Mouse (Mus musculus): ENCODE data around the gene Tmod1. TPM values are rescaled to one million over a fixed set of nuclear protein-coding genes. Genes with fewer than 3 reads are reported as not detected.

Gene Tmod1
- polyA plus RNA-seq, 1 experiment from 2014 or later: 1.9 TPM

DNA sequence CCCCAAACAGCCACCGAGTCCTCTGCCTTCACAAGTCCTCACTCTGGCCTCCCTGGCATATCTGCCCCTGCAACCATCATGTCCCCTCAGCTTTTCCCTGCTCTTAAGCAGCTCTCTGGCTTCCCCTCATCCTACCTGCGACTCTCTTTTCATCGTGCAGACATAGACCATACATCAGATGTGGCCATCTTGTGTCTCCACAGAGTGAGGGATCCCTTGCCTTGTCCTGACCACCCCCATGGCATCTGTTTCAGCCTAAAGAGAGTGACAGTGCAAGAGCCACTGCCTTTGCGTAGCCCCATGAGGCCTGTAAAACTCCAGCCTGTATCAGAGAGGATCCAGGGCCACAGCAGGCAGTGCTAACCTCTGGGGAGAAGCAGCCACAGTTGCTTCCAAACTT is 10.0 kb upstream of the Tmod1 start:
- ATAC-seq (ENCODE audit: low FRiP score): no peak

DNA sequence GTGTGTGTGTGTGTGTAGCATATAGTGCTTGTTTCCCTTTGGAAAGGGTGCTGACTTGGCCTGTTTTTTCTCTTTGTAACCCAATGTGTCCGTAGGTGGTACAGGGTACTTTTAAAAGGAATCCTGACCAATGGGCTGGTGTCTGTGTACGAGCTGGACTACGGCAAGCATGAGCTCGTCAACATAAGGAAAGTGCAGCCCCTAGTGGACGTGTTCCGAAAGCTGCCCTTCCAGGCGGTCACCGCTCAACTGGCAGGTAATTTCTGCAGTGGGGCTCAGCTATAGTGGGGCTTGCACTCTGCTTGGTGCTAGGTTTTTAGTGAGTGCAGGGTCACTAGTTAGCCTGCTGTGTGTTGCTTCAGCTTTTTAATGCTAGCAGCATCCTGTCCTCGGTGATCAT is 9.2 kb upstream of the Tmod1 start:
- ATAC-seq (ENCODE audit: low FRiP score): no peak

More for the DNA sequence above, 10.0 kb upstream of the Tmod1 start:
- Histone ChIP-seq H3K27ac (no peak overlapping the region), H3K4me2 (replicated peaks) (no peak overlapping the region), H3K27me3 (ENCODE audit: control insufficient read depth, insufficient read depth, low read length) (no peaks in the 10 kb centered on the region), H3K4me3 (replicated peaks; ENCODE audit: low read length) (no peak overlapping the region), H3K4me1 (replicated peaks; ENCODE audit: control insufficient read depth, insufficient read depth, low read length) (no peaks in the 10 kb centered on the region), H3K9me3 (ENCODE audit: control insufficient read depth, low read length) (no peaks in the 10 kb centered on the region), H3K36me3 (replicated peaks; ENCODE audit: control insufficient read depth, insufficient read depth) (no peaks in the 10 kb centered on the region), H3K9ac (no peak overlapping the region)
- no peak for DNase-seq (ENCODE audit: low spot score)
- WGBS: 93% methylated on average over 4 of the region's 4 CpGs

DNA sequence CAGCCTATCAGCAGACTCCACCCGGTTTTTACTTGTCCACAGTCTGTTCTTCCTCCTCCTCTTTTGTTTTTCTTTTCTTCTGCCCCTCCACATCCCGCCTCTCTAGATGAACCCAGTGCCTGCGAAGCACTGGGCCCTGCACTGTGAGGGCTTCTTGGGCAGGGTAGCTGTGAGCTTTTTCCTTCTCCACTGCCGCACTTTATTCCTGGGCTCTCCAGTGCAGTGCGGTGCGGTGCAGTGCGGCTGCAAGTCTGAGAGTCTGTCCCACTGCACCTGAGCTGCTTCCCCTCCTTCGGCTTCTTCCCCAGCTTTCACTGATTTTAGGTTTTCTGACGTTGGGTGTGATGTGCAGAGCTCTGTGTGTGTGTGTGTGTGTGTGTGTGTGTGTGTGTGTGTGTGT is 6.3 kb upstream of the Tmod1 start:
- H3K9me3 ChIP-seq (ENCODE audit: control insufficient read depth, low read length): no peaks in the 10 kb centered on the region
- ATAC-seq (ENCODE audit: low FRiP score) (no peak), DNase-seq (ENCODE audit: low spot score) (no peak)
- no peak overlapping the region for H3K9ac ChIP-seq
- no peak overlapping the region for H3K4me2 ChIP-seq (replicated peaks)
- H3K27me3 ChIP-seq (ENCODE audit: control insufficient read depth, insufficient read depth, low read length): peaks cover 5% of the 10 kb centered on the region
- H3K4me1 ChIP-seq (replicated peaks; ENCODE audit: control insufficient read depth, insufficient read depth, low read length): no peaks in the 10 kb centered on the region
- no peak overlapping the region for H3K4me3 ChIP-seq (replicated peaks; ENCODE audit: low read length)
- no peaks in the 10 kb centered on the region for H3K36me3 ChIP-seq (replicated peaks; ENCODE audit: control insufficient read depth, insufficient read depth)
- WGBS: 67% methylated on average over 9 of the region's 9 CpGs
- no peak overlapping the region for H3K27ac ChIP-seq

More for the DNA sequence above, 9.2 kb upstream of the Tmod1 start:
- H3K4me2 ChIP-seq (replicated peaks): no peak overlapping the region
- H3K4me3 ChIP-seq (replicated peaks; ENCODE audit: low read length): no peak overlapping the region
- H3K4me1 ChIP-seq (replicated peaks; ENCODE audit: control insufficient read depth, insufficient read depth, low read length): no peaks in the 10 kb centered on the region
- DNase-seq (ENCODE audit: low spot score): no peak
- no peak overlapping the region for H3K9ac ChIP-seq
- H3K27me3 ChIP-seq (ENCODE audit: control insufficient read depth, insufficient read depth, low read length): no peaks in the 10 kb centered on the region
- no peaks in the 10 kb centered on the region for H3K36me3 ChIP-seq (replicated peaks; ENCODE audit: control insufficient read depth, insufficient read depth)
- H3K27ac ChIP-seq: no peak overlapping the region
- WGBS: 61% methylated on average over 9 of the region's 9 CpGs
- H3K9me3 ChIP-seq (ENCODE audit: control insufficient read depth, low read length): no peaks in the 10 kb centered on the region

DNA sequence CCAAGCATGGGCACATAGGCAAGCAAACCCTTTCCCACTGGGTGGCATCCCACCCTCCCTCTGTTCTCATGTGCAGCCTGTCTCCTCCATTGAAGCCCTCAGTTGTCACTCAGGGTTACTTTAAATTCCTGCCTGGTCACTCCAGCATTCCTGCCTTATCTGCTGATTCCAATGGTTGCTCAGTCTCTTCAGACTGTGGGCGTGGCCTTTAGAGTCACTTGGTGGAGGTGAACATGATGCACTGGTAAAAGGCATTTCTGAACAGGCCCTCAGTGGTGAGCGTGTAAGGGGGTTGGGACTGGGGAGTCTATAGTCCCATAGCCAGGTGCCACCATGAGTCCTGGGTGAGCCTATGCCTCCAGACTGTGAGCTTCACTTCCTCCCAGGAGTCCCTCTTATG is 5.5 kb upstream of the Tmod1 start:
- H3K9me3 ChIP-seq (ENCODE audit: control insufficient read depth, low read length): no peaks in the 10 kb centered on the region
- 87% methylated on average over 2 of the region's 2 CpGs for WGBS
- no peak overlapping the region for H3K4me3 ChIP-seq (replicated peaks; ENCODE audit: low read length)
- DNase-seq (ENCODE audit: low spot score) (no peak), ATAC-seq (ENCODE audit: low FRiP score) (no peak)
- H3K4me1 ChIP-seq (replicated peaks; ENCODE audit: control insufficient read depth, insufficient read depth, low read length): no peaks in the 10 kb centered on the region
- H3K27me3 ChIP-seq (ENCODE audit: control insufficient read depth, insufficient read depth, low read length): peaks cover 12% of the 10 kb centered on the region
- no peak overlapping the region for H3K4me2 ChIP-seq (replicated peaks)
- H3K36me3 ChIP-seq (replicated peaks; ENCODE audit: control insufficient read depth, insufficient read depth): no peaks in the 10 kb centered on the region
- no peak overlapping the region for H3K9ac ChIP-seq
- no peak overlapping the region for H3K27ac ChIP-seq

DNA sequence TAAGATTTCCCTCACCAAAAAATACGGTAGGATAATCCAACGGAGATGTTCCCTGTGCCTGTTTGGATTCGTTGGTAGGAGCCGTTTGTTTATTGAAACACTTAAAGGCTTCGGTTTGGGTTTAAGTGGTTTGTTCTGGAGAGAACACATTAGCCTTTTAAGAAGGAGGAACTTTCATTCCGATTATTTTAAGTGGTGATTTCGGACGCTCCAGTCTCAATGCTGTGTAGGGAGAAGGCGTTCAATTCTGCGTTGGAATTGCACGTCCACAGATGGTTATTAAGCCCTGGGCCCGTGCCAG is 194 bp upstream of the Tmod1 start:
- H3K36me3 ChIP-seq (replicated peaks; ENCODE audit: control insufficient read depth, insufficient read depth): no peaks in the 10 kb centered on the region
- H3K4me3 ChIP-seq (replicated peaks; ENCODE audit: low read length): peak overlapping the region; percentile 53
- H3K27ac ChIP-seq: no peak overlapping the region
- peaks cover 40% of the 10 kb centered on the region for H3K27me3 ChIP-seq (ENCODE audit: control insufficient read depth, insufficient read depth, low read length)
- ATAC-seq (ENCODE audit: low FRiP score) (no peak), DNase-seq (ENCODE audit: low spot score) (no peak)
- peaks cover 12% of the 10 kb centered on the region; the same call in 1 of the 2 replicates for H3K4me1 ChIP-seq (replicated peaks; ENCODE audit: control insufficient read depth, insufficient read depth, low read length)
- WGBS: 12% methylated on average over 12 of the region's 12 CpGs
- H3K9me3 ChIP-seq (ENCODE audit: control insufficient read depth, low read length): no peaks in the 10 kb centered on the region
- peak overlapping the region; percentile 62 for H3K9ac ChIP-seq
- peak overlapping the region; percentile 98 for H3K4me2 ChIP-seq (replicated peaks)

DNA sequence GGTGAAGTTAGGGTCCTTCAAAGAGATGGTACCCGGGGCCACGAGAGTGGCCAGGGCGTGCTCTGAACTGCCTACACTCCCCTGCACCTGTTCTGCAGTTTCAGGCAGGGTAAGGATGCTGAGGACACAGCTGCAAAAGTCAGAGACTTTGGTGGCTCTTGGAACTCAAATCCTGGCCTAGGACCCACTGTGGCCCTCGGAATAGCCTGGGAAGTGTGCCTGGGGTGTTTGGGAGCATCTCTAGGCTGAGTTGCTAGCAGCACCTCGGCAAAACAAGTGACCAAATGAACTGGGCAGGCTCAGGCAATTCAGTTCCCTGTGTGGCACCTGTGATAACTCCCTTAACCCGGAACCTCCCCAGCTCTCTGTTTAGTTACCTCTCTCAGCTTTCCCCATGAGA is 1.2 kb downstream of the Tmod1 start:
- Histone ChIP-seq H3K4me2 (replicated peaks) (peak overlapping the region; percentile 98), H3K27ac (no peak overlapping the region), H3K27me3 (ENCODE audit: control insufficient read depth, insufficient read depth, low read length) (peaks cover 40% of the 10 kb centered on the region), H3K4me3 (replicated peaks; ENCODE audit: low read length) (peak overlapping the region; percentile 53; the same call in 1 of the 2 replicates), H3K4me1 (replicated peaks; ENCODE audit: control insufficient read depth, insufficient read depth, low read length) (peaks cover 12% of the 10 kb centered on the region; the same call in 1 of the 2 replicates), H3K9ac (no peak overlapping the region), H3K36me3 (replicated peaks; ENCODE audit: control insufficient read depth, insufficient read depth) (no peaks in the 10 kb centered on the region), H3K9me3 (ENCODE audit: control insufficient read depth, low read length) (no peaks in the 10 kb centered on the region)
- ATAC-seq (ENCODE audit: low FRiP score) (no peak), DNase-seq (ENCODE audit: low spot score) (no peak)
- WGBS: 17% methylated on average over 6 of the region's 6 CpGs

DNA sequence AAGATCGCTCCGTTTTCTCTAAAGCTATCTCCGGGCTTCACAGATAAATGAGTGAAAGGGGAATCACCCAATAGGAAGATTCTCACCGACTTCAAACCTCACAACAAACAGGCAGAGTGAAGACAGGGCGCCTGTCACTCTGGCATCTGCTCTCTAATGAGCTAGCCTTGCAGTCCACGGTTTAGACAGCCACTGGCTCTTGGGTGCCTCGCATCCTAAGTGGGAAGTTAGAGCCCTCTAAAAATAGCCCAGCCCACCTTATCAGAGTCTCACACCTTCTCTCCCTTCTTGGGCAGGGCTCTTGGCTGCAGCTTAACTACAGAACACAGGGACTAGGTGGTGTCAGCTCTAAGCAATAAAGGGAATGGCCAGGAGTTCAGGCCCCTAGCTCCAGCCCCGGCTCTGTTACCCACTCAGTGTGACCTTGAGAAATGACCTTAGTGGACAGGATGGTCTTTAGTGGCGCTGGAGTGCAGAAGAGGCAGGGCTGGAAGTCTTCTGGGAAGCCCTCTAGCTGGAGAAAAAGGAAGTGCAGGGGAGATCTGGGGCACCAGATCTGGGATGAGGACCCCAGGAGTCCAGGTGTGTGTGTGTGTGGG is 2.0 kb downstream of the Tmod1 start:
- Histone ChIP-seq H3K9me3 (ENCODE audit: control insufficient read depth, low read length) (no peaks in the 10 kb centered on the region), H3K27ac (no peak overlapping the region), H3K4me3 (replicated peaks; ENCODE audit: low read length) (no peak overlapping the region), H3K9ac (no peak overlapping the region), H3K27me3 (ENCODE audit: control insufficient read depth, insufficient read depth, low read length) (peaks cover 40% of the 10 kb centered on the region), H3K36me3 (replicated peaks; ENCODE audit: control insufficient read depth, insufficient read depth) (no peaks in the 10 kb centered on the region), H3K4me1 (replicated peaks; ENCODE audit: control insufficient read depth, insufficient read depth, low read length) (peaks cover 12% of the 10 kb centered on the region; the same call in 1 of the 2 replicates), H3K4me2 (replicated peaks) (no peak overlapping the region)
- no peak for ATAC-seq (ENCODE audit: low FRiP score)
- WGBS: 22% methylated on average over 9 of the region's 9 CpGs
- no peak for DNase-seq (ENCODE audit: low spot score)

DNA sequence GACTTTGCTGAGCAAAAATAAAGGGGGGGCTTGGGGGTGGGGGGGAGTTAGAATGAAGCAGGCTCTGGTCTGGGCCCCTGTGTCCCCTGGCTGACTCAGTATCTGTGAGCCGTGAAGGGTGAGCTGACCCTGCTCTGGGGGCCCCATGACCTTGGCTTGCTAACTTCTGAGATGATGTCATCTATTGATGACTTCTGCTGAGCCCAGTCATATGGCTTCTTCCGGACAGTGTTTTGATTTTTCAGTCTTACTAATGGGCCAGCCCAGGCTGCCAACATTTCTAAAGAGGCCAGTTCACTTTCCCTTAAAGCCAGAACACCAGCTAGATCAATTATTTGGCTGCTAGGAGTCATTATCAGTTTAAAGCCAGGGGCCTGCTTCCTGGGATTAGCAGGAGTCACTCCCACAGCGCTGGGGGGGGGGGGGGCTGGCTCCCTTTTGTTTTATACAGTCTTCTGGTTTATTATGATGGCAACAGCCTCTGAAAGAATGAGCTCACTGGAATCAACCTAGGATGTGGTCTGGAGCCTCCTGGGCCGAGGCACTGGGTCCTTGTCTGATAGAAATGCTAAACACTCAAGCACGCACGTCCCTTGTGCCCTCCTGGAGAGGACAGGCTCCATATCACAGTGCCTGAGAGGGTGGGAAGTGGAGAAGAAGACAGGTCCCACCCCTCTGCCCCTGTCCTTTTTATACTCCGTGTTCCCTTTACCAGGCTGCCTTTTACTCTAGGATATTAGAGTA is 3.2 kb downstream of the Tmod1 start:
- DNase-seq (ENCODE audit: low spot score): no peak
- Histone ChIP-seq H3K4me2 (replicated peaks) (no peak overlapping the region), H3K27ac (no peak overlapping the region), H3K9ac (no peak overlapping the region), H3K4me3 (replicated peaks; ENCODE audit: low read length) (no peak overlapping the region), H3K27me3 (ENCODE audit: control insufficient read depth, insufficient read depth, low read length) (peaks cover 40% of the 10 kb centered on the region), H3K4me1 (replicated peaks; ENCODE audit: control insufficient read depth, insufficient read depth, low read length) (peaks cover 12% of the 10 kb centered on the region; the same call in 1 of the 2 replicates), H3K9me3 (ENCODE audit: control insufficient read depth, low read length) (no peaks in the 10 kb centered on the region), H3K36me3 (replicated peaks; ENCODE audit: control insufficient read depth, insufficient read depth) (no peaks in the 10 kb centered on the region)
- WGBS: 24% methylated on average over 7 of the region's 7 CpGs
- ATAC-seq (ENCODE audit: low FRiP score): no peak

DNA sequence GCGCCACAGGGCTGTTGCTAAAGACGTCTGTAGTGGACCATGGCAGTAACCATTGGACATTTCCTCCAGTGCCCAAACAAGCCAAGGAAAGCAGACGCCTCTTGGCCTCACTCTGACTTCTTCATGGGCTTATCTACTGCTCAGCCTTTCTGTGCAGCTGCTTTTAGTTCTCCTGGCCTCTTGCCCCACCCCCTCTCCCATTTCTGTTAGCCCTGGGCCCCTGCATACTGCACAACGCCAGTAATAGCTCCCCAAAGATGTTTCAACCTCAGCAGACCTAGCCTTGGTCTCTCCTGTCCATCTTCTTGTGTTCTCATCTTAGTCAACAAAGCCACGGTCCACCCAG is 3.7 kb downstream of the Tmod1 start:
- no peak overlapping the region for H3K4me2 ChIP-seq (replicated peaks)
- no peaks in the 10 kb centered on the region for H3K36me3 ChIP-seq (replicated peaks; ENCODE audit: control insufficient read depth, insufficient read depth)
- no peak for ATAC-seq (ENCODE audit: low FRiP score)
- no peak overlapping the region for H3K9ac ChIP-seq
- H3K27ac ChIP-seq: no peak overlapping the region
- H3K9me3 ChIP-seq (ENCODE audit: control insufficient read depth, low read length): no peaks in the 10 kb centered on the region
- WGBS: 48% methylated on average over 5 of the region's 5 CpGs
- H3K4me3 ChIP-seq (replicated peaks; ENCODE audit: low read length): no peak overlapping the region
- peaks cover 12% of the 10 kb centered on the region; the same call in 1 of the 2 replicates for H3K4me1 ChIP-seq (replicated peaks; ENCODE audit: control insufficient read depth, insufficient read depth, low read length)
- peaks cover 35% of the 10 kb centered on the region for H3K27me3 ChIP-seq (ENCODE audit: control insufficient read depth, insufficient read depth, low read length)
- DNase-seq (ENCODE audit: low spot score): no peak

Data from hindbrain, embryonic 14.5 days (tissue).